Mouse (Mus musculus) induced T-regulatory cell, adult 2 months (primary cell): ENCODE data around the gene Fbxl7.
"Not testable (repeated sequence)": the region's sequence is repeated elsewhere in the genome, so short reads cannot be mapped to it uniquely, and the experiment has no call there.

ENCODE experiments used
- DNase-seq: peaks from one replicate; pipeline ENCODE4 v3.0.0-alpha.2; 2012; ENCODE audit warnings: low read depth

The Fbxl7 gene

GRCm38 (mm10) chr15:26809569-26809968 is 85.8 kb downstream of the Fbxl7 start:
- no peak for DNase-seq

GRCm38 (mm10) chr15:26804046-26804445 is 91.3 kb downstream of the Fbxl7 start:
- no peak for DNase-seq

GRCm38 (mm10) chr15:26799457-26800021 is 95.8 kb downstream of the Fbxl7 start:
- DNase-seq: no peak

- DNase-seq: no peak
These were observed 99.4 kb downstream of the Fbxl7 start for GRCm38 (mm10) chr15:26795937-26796336.

GRCm38 (mm10) chr15:26795518-26795917 is 99.9 kb downstream of the Fbxl7 start:
- no peak for DNase-seq

- DNase-seq: no peak
These were observed 108.2 kb downstream of the Fbxl7 start for GRCm38 (mm10) chr15:26787148-26787547.

- DNase-seq: no peak
These were observed 114.8 kb downstream of the Fbxl7 start for GRCm38 (mm10) chr15:26780557-26780956.

GRCm38 (mm10) chr15:26779129-26779528 is 116.3 kb downstream of the Fbxl7 start:
- DNase-seq: no peak

DNA sequence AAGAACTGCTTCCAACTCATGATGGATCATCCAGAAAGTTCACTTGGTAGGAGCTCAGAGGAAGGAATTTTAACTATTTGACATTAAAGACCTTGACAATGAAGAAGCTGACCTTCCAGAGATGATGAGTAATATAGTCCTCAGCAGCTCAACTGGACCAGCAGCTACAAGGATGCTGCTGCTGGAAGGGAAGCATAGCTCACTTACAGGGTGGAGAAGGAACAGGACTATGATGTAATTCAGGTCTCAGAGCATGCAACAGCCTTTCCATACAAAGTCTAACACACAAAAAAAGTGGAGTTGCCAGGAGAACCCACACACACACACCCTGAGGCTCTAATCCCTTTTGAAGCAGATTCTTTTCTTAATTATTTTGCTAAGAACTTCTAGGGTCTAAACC is 119.7 kb downstream of the Fbxl7 start:
- DNase-seq: no peak

GRCm38 (mm10) chr15:26774895-26775294 is 120.5 kb downstream of the Fbxl7 start:
- DNase-seq: no peak

- no peak for DNase-seq
These were observed 133.7 kb downstream of the Fbxl7 start for GRCm38 (mm10) chr15:26761651-26762050.

- DNase-seq: no peak
These were observed 146.9 kb downstream of the Fbxl7 start for GRCm38 (mm10) chr15:26748484-26748883.

GRCm38 (mm10) chr15:26732366-26732765 is 163.0 kb downstream of the Fbxl7 start:
- DNase-seq: no peak

GRCm38 (mm10) chr15:26730760-26731159 is 164.6 kb downstream of the Fbxl7 start:
- no peak for DNase-seq

DNA sequence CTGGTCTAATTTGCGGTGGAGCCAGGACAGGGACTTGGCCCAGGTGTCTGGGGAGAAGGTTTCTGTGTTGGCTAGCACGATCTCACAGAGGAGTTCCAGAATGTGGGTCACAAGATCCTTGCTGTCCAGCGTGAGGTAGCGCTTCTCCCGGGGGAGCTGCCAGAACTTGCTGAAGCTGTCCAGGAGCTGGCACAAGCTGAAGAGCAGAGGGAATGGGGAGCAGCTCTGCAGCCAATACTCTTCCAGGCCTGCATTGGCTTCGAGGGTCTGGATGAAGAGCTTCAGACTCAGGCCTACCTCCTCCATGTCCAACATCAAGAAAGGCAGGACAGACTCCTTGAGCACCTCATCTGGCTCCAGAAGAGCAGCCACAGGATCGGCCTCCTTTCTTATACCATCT is 166.0 kb downstream of the Fbxl7 start:
- not testable (repeated sequence) for DNase-seq

- no peak for DNase-seq
These were observed 176.9 kb downstream of the Fbxl7 start for GRCm38 (mm10) chr15:26718390-26719036.

- no peak for DNase-seq
These were observed 177.4 kb downstream of the Fbxl7 start for GRCm38 (mm10) chr15:26717952-26718351.

GRCm38 (mm10) chr15:26716181-26716580 is 179.2 kb downstream of the Fbxl7 start:
- no peak for DNase-seq

DNA sequence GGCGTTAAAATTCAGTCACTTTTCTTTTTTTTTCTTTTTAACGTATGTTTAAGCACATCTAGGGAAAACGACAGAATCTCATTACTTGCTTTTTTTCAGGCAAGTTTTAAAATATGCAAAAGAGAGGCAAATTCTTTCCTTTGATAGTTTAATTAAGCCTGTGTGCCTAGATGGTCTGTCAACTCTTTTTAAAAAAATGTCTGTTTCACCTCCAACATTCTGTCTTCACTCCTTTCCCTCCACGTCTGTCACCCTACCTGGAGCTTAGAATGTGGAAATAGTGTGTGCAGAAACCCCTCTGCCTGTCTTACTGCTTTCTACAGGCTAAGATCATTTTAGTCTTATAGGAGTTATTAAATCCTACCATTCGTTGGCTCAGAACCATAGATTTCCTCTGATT is 179.7 kb downstream of the Fbxl7 start:
- DNase-seq: no peak

DNA sequence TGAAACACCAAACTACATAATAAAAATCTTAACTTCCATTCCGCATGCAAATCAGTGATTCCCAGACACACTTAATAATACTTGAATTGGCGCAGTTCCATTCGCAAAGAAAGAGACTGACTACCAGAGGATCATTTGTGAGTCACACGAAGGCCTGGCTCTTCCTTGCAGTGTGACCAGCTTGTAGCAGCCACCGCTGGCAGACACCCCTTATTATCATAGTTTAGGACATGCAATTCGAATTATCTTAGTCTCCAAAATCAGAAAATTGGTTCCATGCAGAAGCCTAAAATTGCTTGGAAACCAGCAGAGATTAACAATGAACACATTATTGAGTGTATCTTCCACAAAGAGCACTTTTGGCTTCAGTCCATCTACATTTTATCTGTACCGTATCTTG is 183.1 kb downstream of the Fbxl7 start:
- no peak for DNase-seq

DNA sequence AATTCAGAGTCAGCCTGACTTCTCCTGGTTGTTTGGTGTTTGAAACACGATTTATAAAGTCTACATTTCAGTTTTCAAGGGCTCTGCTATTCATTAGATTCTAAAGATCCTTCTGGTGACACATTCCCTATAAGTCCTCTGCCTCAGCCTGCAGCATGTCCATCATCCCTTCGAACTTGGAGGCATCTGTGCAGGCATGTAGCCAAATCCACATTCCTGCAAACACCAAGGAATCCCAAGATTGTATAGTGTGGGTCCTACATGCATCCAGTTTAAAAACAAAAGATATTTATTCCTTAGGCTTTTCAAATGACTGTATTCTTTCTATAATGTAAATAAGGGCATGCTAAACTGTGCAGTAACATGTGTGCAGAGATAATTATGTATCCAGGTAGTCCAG is 190.4 kb downstream of the Fbxl7 start:
- no peak for DNase-seq

DNA sequence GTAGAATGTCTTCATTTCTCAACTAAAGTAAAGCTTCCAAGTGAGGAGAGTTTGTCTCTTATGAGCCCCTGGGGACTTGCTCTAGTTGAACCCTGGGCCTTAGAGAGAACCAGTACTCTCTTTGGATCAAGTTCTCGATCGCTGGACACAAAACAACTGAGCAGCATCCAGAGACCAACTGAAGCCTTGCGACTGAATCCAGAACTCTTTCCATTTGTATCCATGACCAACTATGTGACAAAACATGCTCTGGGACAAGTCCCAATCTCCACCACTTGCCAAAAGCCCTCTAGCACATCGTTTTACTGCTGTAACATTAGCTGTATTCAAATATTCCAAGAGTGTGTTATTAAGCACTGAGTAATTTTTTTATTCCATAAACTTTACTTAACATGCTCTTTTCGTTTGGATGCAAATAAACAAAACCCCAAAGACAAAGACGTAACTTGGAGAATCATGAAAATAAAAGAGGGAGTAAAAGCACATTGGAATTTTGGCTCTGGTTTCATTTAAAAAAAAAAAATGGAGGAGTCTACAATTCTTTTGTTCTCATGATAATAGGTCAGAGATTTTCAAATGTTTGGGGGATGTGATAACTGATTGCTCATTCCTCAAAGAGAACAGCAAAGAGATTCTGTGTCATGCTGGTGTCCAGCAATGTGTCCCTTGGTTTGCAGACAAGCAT is 192.1 kb downstream of the Fbxl7 start:
- no peak for DNase-seq

- DNase-seq: no peak
These were observed 193.3 kb downstream of the Fbxl7 start for GRCm38 (mm10) chr15:26701949-26702675.
